ENCODE assay signal across 8 mouse cellular contexts in the genomic region with DNA sequence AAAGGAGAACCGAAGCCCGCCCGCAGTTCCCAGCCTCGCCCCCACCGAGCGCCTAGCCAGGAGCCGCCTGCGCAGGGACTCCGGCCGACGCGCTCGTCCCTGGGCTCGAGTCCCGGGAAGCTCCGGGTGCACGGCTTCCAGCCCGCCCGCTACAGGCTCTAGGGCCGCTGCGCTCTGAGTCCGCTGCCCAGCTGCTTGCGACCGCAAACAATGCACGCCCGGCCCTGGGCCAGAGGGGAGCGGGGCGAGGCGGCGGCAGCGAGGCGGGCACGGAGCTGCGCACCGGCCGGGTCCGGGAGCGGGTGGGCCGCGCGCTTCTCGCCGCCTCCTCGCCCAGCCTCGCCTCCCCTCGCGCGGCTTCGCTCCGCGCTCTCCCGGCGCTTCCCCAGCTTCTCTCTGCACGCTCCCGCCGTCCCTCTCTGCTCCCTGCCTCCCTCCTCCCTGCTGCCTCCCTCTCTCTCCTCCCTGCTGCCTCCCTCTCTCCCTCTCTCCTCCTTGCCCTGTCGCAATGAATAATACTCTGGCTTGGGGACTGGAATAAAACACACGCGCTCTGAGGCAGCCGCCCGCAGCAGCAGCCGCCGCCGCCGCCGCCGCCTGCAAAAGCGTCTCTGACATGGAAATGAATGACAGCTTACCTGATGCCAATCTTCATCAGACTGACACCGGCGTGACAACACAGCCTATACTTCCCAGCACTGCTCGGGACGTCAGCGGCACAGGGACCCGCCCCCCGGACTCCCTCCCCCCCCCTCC. TPM values are rescaled to one million over a fixed set of nuclear protein-coding genes. Genes with fewer than 3 reads are reported as not detected.
DNase-seq lines count a peak whose midpoint lies in the region; ATAC-seq and TF ChIP-seq lines count a peak whose summit lies in the region.

No protein-coding gene starts in this region.

- H3K9ac ChIP-seq in embryonic facial prominence, embryonic 15.5 days, result peak overlapping the region; percentile 76
- H3K9ac ChIP-seq in midbrain, embryonic 12.5 days (replicated peaks), result peak overlapping the region; percentile 99
- peak overlapping the region; percentile 71 for H3K9ac ChIP-seq in stomach, embryonic 15.5 days

- H3K36me3 ChIP-seq in embryonic facial prominence, embryonic 15.5 days, result no peaks in the 10 kb centered on the region
- no peaks in the 10 kb centered on the region for H3K36me3 ChIP-seq in kidney, adult 2 months (ENCODE audit: control insufficient read depth, insufficient read depth, low read length)
- H3K36me3 ChIP-seq in limb, embryonic 10.5 days, result no peaks in the 10 kb centered on the region
- H3K36me3 ChIP-seq in midbrain, embryonic 12.5 days, result no peaks in the 10 kb centered on the region
- H3K36me3 ChIP-seq in stomach, embryonic 15.5 days, result no peaks in the 10 kb centered on the region

- DNase-seq in 3T3-L1 (ENCODE audit: low read depth, low spot score), result peak; percentile 76
- peak; percentile 71 for DNase-seq in adrenal gland, postnatal 25 days
- DNase-seq in heart, adult 9 months (ENCODE audit: low spot score in 2 of 2), result peak; percentile 70 to 72
- DNase-seq in kidney, adult 2 months, result peak; percentile 62
- DNase-seq in limb, embryonic 10.5 days (ENCODE audit: low spot score), result peak; percentile 79

- H3K4me3 ChIP-seq in embryonic facial prominence, embryonic 15.5 days (replicated peaks), result peak overlapping the region; percentile 69
- peak overlapping the region; percentile 80 for H3K4me3 ChIP-seq in kidney, adult 2 months (ENCODE audit: insufficient read depth, low read depth, low read length)
- peak overlapping the region; percentile 63 for H3K4me3 ChIP-seq in limb, embryonic 10.5 days
- H3K4me3 ChIP-seq in midbrain, embryonic 12.5 days, result peak overlapping the region; percentile 89
- peak overlapping the region; percentile 72 for H3K4me3 ChIP-seq in stomach, embryonic 15.5 days (replicated peaks)

- peak; percentile 90 for ATAC-seq in embryonic facial prominence, embryonic 15.5 days (ENCODE audit: insufficient number of reproducible peaks, low FRiP score, low TSS enrichment, low read depth)
- peak; percentile 91 for ATAC-seq in midbrain, embryonic 12.5 days (ENCODE audit: low FRiP score, low read depth)
- ATAC-seq in stomach, embryonic 15.5 days (ENCODE audit: insufficient read depth, low FRiP score, low read depth), result peak; percentile 82

- no peaks in the 10 kb centered on the region for H3K9me3 ChIP-seq in embryonic facial prominence, embryonic 15.5 days (replicated peaks)
- H3K9me3 ChIP-seq in limb, embryonic 10.5 days (replicated peaks), result no peaks in the 10 kb centered on the region
- no peaks in the 10 kb centered on the region for H3K9me3 ChIP-seq in midbrain, embryonic 12.5 days
- H3K9me3 ChIP-seq in stomach, embryonic 15.5 days, result no peaks in the 10 kb centered on the region

- no peak for TF ChIP-seq POLR2A in kidney, adult 2 months (IDR thresholded peaks at IDR 0.05; ENCODE audit: low read depth, low read length)

- H3K27ac ChIP-seq in embryonic facial prominence, embryonic 15.5 days (replicated peaks), result peak overlapping the region; percentile 95
- H3K27ac ChIP-seq in kidney, adult 2 months (ENCODE audit: insufficient read depth, low read depth, low read length), result peak overlapping the region; percentile 70
- H3K27ac ChIP-seq in limb, embryonic 10.5 days, result peak overlapping the region; percentile 85
- H3K27ac ChIP-seq in midbrain, embryonic 12.5 days (replicated peaks), result peak overlapping the region; percentile 100
- peak overlapping the region; percentile 96 for H3K27ac ChIP-seq in stomach, embryonic 15.5 days

- H3K4me1 ChIP-seq in embryonic facial prominence, embryonic 15.5 days, result peaks cover 43% of the 10 kb centered on the region
- H3K4me1 ChIP-seq in kidney, adult 2 months (ENCODE audit: control insufficient read depth, insufficient read depth, low read length), result no peaks in the 10 kb centered on the region
- H3K4me1 ChIP-seq in limb, embryonic 10.5 days, result peaks cover 57% of the 10 kb centered on the region
- peaks cover 38% of the 10 kb centered on the region for H3K4me1 ChIP-seq in midbrain, embryonic 12.5 days
- H3K4me1 ChIP-seq in stomach, embryonic 15.5 days, result 0 out of 2 replicates have a peak, but pooled peaks cover 4% of the 10 kb centered on the region

- peaks cover 33% of the 10 kb centered on the region for H3K27me3 ChIP-seq in embryonic facial prominence, embryonic 15.5 days
- H3K27me3 ChIP-seq in kidney, adult 2 months (replicated peaks; ENCODE audit: control insufficient read depth, insufficient read depth, low read length), result no peaks in the 10 kb centered on the region; the same call in 1 of the 2 replicates
- H3K27me3 ChIP-seq in limb, embryonic 10.5 days (ENCODE audit: low read depth, poor library complexity, severe bottlenecking), result peaks cover 86% of the 10 kb centered on the region
- H3K27me3 ChIP-seq in midbrain, embryonic 12.5 days, result no peaks in the 10 kb centered on the region
- H3K27me3 ChIP-seq in stomach, embryonic 15.5 days (replicated peaks), result peaks cover 9% of the 10 kb centered on the region; the same call in 1 of the 2 replicates

- peak overlapping the region; percentile 85 for H3K4me2 ChIP-seq in embryonic facial prominence, embryonic 15.5 days (replicated peaks)
- peak overlapping the region; percentile 76 for H3K4me2 ChIP-seq in midbrain, embryonic 12.5 days (replicated peaks)
- peak overlapping the region; percentile 96 for H3K4me2 ChIP-seq in stomach, embryonic 15.5 days

- 0% methylated on average over 70 of the region's 75 CpGs for WGBS in embryonic facial prominence, embryonic 15.5 days
- under 1% methylated on average over 70 of the region's 75 CpGs for WGBS in kidney, adult 2 months
- under 1% methylated on average over 75 of the region's 75 CpGs for WGBS in limb, embryonic 10.5 days
- under 1% methylated on average over 43 of the region's 75 CpGs for whole genome bisulfite sequencing in midbrain, embryonic 12.5 days
- 0% methylated on average over 74 of the region's 75 CpGs for WGBS in stomach, embryonic 15.5 days

- TF ChIP-seq CTCF in kidney, adult 2 months (conservative IDR thresholded peaks at IDR 0.05; ENCODE audit: insufficient read depth, insufficient read length, low read depth, low read length), result no peak

RNA-seq across cellular contexts. Expression of gene Pknox2, which starts 0.4 kb away (rescaled TPM):
- total RNA-seq in adrenal gland, postnatal 25 days (2021), result 1.9 and 2.2 TPM in 2 replicates
- polyA plus RNA-seq in embryonic facial prominence, embryonic 15.5 days (2015; fragmentation: Nextera tagmentation; extraction: Ambion mirVana), result 14.0 and 14.1 TPM in 2 replicates
- 7.1 and 8.2 TPM in 2 replicates for polyA plus RNA-seq in kidney, adult 2 months (2012; rRNA removed)
- polyA plus RNA-seq in limb, embryonic 10.5 days (2016; fragmentation: Nextera tagmentation; extraction: Ambion mirVana), result 6.2 and 11.7 TPM in 2 replicates
- polyA plus RNA-seq in midbrain, embryonic 12.5 days (2016; fragmentation: Nextera tagmentation; extraction: Ambion mirVana), result 32.3 and 33.7 TPM in 2 replicates
- polyA plus RNA-seq in stomach, embryonic 15.5 days (2015; fragmentation: Nextera tagmentation; extraction: Ambion mirVana), result 8.3 and 9.5 TPM in 2 replicates

Comparison
In these comparisons a context has a peak if more than half of its experiments do, and no peak if none do; other contexts are left out.
1. Peak in every context shown above with its lines: DNase-seq, ATAC-seq, H3K4me3 ChIP-seq and H3K27ac ChIP-seq.